Mouse (Mus musculus) bone marrow macrophage, adult 2 months (primary cell): Measurements from ENCODE around the gene Vmn1r157. TPM values are rescaled to one million over a fixed set of nuclear protein-coding genes. Genes with fewer than 3 reads are reported as not detected.
"Not testable (repeated sequence)": the region's sequence is repeated elsewhere in the genome, so short reads cannot be mapped to it uniquely, and the experiment has no call there.

Source experiments
- H3K27ac ChIP-seq: 2 replicates; pipeline ENCODE4 v1.5.1; 2012; ENCODE audit warnings: low read depth, low read length; ENCODE audit not compliant: insufficient read depth
- H3K4me1 ChIP-seq: 2 replicates; pipeline ENCODE4 v1.6.1; 2012; ENCODE audit warnings: low read length; ENCODE audit not compliant: control insufficient read depth, insufficient read depth
- H3K4me3 ChIP-seq: 2 replicates; pipeline ENCODE4 v1.5.1; 2012; ENCODE audit warnings: mild to moderate bottlenecking, low read length, moderate library complexity; ENCODE audit not compliant: insufficient read depth
- polyA plus RNA-seq: library from polyadenylated mRNA; stranded (reverse); fragments of >200 nt; gene quantifications from 2 replicates; pipeline ENCODE4 v1.2.4, GENCODE M21; 2012; ENCODE audit not compliant: missing spikeins, insufficient read depth, insufficient read length

Gene Vmn1r157
- not detected in 2 replicates for polyA plus RNA-seq

- not testable (repeated sequence) for H3K4me1 ChIP-seq, H3K27ac ChIP-seq, H3K4me3 ChIP-seq
Measured at GRCm38 (mm10) chr7:22761397-22761796, at the start of gene Vmn1r157. TSS of gene Vmn1r157 (plus strand) at chr7:22761697.

- H3K27ac ChIP-seq, H3K4me1 ChIP-seq, H3K4me3 ChIP-seq: not testable (repeated sequence)
Measured at GRCm38 (mm10) chr7:22719610-22720009, 41.9 kb upstream of the Vmn1r157 start, which contains the start of gene Gm4567. TSS of gene Gm4567 (minus strand) at chr7:22719710.

GRCm38 (mm10) chr7:22775981-22776380, 14.5 kb downstream of the Vmn1r157 start:
- not testable (repeated sequence) for H3K4me1 ChIP-seq, H3K27ac ChIP-seq, H3K4me3 ChIP-seq

DNA sequence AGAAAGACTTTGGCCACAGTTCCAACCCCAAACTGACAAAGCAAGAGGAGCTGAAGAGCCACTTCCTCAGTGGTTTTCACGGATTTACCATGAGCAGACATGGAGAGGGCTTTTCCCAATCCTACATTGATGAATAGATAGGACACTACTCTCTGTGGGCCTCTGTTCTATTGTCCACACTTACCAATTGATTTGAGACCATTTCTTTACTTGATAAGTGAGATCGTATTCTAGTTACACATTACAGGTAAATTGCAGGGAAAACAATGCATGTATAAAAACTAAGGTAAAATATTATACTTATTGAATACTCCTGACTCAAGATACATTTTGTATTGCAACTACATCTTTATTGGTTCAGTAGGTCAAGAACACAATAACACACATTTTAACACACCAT, 29.2 kb downstream of the Vmn1r157 start, which contains the start of gene Vmn1r158:
Gene Vmn1r158 (minus strand): TSS at position 101 of the 400 bp plus-strand sequence.
- not testable (repeated sequence) for H3K4me3 ChIP-seq, H3K4me1 ChIP-seq, H3K27ac ChIP-seq

Other genes starting within 250 kb of the Vmn1r157 start
- not detected in 2 replicates for gene Vmn1r152, start 238.7 kb upstream of the Vmn1r157 start, polyA plus RNA-seq
- not detected in 2 replicates for gene Gm8677, start 226.8 kb upstream of the Vmn1r157 start, polyA plus RNA-seq
- gene Gm4201, start 196.4 kb upstream of the Vmn1r157 start, polyA plus RNA-seq, result not detected in 2 replicates
- gene Gm4565, start 173.6 kb upstream of the Vmn1r157 start, polyA plus RNA-seq, result not detected in 2 replicates
- gene Vmn1r155, start 103.7 kb upstream of the Vmn1r157 start, polyA plus RNA-seq, result not detected in 2 replicates
- gene Gm8693, start 69.4 kb upstream of the Vmn1r157 start, polyA plus RNA-seq, result not detected in 2 replicates
- gene Gm4567, start 42.0 kb upstream of the Vmn1r157 start, polyA plus RNA-seq, result not detected in 2 replicates
- not detected in 2 replicates for gene Vmn1r158, start 29.1 kb downstream of the Vmn1r157 start, polyA plus RNA-seq
- gene Vmn1r159, start 81.9 kb downstream of the Vmn1r157 start, polyA plus RNA-seq, result not detected in 2 replicates
- not detected in 2 replicates for gene Vmn1r160, start 109.5 kb downstream of the Vmn1r157 start, polyA plus RNA-seq
- not detected in 2 replicates for gene Gm4214, start 223.0 kb downstream of the Vmn1r157 start, polyA plus RNA-seq